Mouse (Mus musculus): ENCODE measurements around the gene Gm29133.

The Gm29133 gene

DNA sequence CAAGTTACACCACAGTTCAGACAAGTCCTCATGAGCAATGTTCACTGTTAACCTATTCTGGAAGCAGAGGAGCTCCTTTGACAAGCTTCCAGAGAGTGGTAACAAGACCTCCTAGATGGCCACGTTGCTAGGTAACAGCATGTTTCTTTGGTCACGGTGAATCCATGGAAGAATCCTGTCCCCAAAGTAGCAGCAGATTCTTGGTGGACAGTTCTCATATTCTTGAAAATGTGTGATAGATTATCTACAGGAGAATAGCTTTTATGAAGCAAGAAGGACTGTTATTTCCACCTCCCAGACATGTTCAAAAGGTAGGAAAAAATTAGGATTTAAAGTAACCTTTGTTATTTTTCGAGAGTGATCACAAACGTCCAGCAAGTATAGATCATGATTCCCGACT is at the start of gene Gm29133:
Gm29133 (plus strand) TSS at position 301 of the 400 bp plus-strand sequence.
- in situ Hi-C loops (cut with MboI; ENCODE audit: low pct_unique_long_range_greater_than_20kb in 1 of 2, low sequenced_read_pairs in 2 of 2, unreplicated experiment in 1 of 2): no loop called here

DNA sequence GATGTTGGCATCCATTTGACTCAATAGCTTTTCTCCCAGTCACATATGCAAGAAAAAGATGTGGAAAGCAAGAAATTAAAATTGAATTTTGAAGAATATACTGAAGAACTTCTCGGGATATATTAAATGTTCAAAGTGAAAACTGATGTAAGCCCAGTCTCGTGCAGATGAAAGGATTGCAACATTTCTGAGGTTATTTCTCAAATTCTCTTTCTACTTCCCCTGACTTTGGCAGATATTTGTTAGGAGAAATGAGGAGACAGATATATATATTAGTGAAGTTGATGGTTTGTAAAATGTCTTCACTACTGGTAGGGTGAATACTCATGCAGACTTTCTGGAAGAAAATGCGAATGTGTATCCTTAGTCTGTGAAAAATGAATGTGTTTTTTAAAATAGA is 48.9 kb upstream of the Gm29133 start:
- in situ Hi-C loops (cut with MboI; ENCODE audit: low pct_unique_long_range_greater_than_20kb in 1 of 2, low sequenced_read_pairs in 2 of 2, unreplicated experiment in 1 of 2): no loop called here

DNA sequence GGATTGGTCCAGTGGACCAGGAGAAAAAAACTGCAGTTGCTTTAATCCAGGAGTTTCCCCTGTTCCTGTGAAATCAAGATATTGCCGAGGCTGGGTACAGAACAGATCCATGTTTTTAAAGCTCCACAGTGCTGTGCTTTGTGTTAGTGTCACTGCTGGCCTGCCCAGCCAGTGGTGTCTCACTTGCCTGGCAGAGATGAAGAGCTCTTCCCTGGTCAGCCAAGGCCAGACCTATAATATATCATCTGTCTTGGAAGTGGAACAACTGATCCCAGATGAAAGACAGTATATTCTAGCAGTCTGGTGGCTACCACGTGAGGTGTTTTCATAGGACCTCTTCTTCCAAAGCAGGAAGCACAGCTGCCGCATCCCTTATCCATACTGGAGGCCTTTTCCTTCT is 46.7 kb upstream of the Gm29133 start:
- in situ Hi-C loops (cut with MboI; ENCODE audit: low pct_unique_long_range_greater_than_20kb in 1 of 2, low sequenced_read_pairs in 2 of 2, unreplicated experiment in 1 of 2): loop anchor here in 1 of 2 experiments (25.0 kb wide), 1 partner anchor 489 kb away; no protein-coding TSS in a partner anchor

DNA sequence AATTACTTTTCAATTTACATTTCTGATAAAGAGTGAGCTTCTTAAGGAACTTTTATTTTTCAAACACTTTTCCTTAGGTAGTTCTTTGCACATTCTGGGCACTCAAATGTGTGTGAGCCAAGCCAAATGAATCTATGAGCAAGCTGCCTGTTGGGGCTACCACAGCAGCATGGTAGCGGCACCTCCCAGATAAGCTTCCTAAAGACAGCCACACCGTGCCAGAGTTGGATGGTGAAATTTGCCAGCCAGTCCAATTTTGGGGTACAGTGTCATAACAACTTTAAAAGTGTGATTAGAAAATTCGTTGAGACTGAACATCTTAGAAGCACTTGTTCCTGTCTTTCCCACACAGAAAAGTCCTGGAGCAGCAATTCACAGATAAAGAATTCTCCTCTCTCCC is 41.5 kb upstream of the Gm29133 start:
- in situ Hi-C loops (cut with MboI; ENCODE audit: low pct_unique_long_range_greater_than_20kb in 1 of 2, low sequenced_read_pairs in 2 of 2, unreplicated experiment in 1 of 2): loop anchor here in 1 of 2 experiments (25.0 kb wide), 1 partner anchor 494 kb away; no protein-coding TSS in a partner anchor

DNA sequence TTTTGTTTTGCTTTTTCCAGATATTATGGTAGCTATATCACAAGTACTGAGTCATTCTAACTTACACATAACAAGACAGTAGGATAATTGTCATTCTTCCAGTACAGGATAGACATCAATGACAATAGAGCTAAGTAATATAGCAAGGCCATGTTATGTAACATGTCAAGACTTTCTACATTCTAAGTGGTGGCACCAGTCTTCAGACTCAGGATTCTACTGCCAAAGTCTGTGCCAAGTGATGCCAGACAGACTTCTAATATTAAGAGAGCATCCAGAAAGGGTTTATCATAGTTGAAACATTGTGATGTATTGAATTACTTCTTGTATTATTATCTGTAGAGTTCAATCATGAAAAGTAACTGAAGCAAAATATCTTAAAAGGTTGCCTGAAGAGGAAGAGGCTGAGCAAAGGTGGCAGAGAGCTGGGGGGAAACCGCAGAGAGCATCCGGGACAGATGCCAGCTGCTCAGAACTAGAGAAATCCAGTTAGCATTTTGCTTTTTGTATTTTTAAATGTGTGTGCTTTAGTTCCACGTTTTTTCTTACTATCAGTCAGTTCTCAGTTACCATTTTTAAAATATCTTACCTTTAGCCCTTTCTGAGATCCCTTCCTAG is 34.2 kb upstream of the Gm29133 start:
- in situ Hi-C loops (cut with MboI; ENCODE audit: low pct_unique_long_range_greater_than_20kb in 1 of 2, low sequenced_read_pairs in 2 of 2, unreplicated experiment in 1 of 2): loop anchor here in 1 of 2 experiments (10.0 to 25.0 kb wide), 2 partner anchors 139 to 501 kb away; no protein-coding TSS in a partner anchor

DNA sequence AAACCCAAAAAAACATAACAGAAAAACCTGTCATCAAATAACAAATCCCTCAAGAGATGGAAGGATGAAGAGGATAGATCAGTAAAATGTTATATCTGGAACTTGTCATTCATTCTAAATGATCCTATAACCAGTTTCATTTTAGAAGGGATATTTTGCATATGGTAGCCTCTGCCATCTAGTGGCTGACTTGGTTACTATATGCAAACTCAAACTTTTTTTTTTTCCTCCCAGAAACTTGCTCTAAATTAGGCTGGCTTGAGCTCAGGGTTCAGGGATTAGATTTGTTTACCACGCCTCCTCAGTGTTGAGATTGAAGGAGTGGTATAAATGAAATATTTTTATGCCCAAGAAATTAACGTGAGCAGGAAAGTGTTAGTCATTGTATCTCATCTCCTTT is 27.3 kb upstream of the Gm29133 start:
- in situ Hi-C loops (cut with MboI; ENCODE audit: low pct_unique_long_range_greater_than_20kb in 1 of 2, low sequenced_read_pairs in 2 of 2, unreplicated experiment in 1 of 2): loop anchor here in 1 of 2 experiments (25.0 kb wide), 1 partner anchor 508 kb away; no protein-coding TSS in a partner anchor

DNA sequence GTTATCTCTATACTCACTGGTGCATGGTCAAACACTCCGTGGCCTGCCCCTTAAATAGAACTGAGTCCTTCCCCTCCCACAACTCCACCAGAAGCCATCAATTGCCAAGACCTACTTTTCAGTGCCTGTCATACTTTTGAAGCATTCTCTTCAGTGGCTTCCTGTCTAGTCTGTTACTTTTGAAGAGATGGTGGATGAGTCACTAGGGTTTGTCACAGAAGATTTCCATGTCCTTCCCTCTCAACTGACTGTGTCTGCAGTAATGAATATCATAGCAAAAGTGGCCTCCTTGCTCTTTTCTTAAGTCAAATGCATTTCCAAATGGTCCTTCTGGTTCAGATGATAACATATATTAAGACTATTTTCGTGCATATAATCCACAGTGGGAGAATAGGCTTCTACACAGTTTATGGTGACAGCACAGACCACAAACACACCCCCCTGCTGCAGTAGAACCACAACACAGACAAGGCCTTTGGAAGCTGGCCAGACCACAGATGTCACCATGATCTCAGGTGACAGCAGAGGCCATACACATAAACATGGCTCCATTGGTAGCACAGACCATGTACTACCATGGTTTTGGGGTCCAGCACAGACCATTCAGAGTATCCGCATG is 16.9 kb upstream of the Gm29133 start:
- in situ Hi-C loops (cut with MboI; ENCODE audit: low pct_unique_long_range_greater_than_20kb in 1 of 2, low sequenced_read_pairs in 2 of 2, unreplicated experiment in 1 of 2): no loop called here

DNA sequence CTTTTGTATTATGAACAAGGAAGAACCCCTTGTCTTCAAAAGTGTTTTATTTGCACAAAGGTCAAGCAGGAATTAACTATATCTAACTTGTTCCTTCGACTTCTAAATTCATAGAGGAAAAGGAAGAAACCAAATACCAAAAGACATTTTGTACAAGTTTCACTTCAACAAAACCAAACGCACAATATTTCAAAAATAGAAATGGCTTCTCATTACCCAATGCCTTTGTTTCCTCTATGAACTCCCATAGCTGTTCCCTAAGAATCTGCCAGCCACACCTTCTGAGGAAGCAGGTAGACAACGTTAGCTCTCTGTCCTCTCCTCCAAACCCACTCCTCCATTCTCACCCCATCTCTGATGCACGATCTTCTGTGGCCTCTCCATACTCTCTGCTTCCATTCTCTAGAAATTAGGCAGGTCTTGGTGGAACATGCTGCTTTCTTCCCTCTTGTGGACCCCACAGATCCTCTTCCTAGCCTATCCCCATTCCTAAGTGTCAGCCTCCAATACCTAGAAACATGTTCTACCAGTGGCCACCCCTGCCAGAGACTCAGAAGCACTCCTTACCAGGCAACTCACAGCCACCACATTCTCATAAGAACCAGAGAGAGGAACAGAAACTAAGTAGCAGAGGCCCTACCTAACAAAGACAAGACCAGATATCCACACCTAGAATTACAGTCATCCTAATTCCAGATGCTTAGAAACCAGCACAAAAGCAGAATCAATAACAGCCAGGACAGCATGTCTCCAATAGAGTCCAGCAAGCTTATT is 4.1 kb upstream of the Gm29133 start:
- in situ Hi-C loops (cut with MboI; ENCODE audit: low pct_unique_long_range_greater_than_20kb in 1 of 2, low sequenced_read_pairs in 2 of 2, unreplicated experiment in 1 of 2): no loop called here

DNA sequence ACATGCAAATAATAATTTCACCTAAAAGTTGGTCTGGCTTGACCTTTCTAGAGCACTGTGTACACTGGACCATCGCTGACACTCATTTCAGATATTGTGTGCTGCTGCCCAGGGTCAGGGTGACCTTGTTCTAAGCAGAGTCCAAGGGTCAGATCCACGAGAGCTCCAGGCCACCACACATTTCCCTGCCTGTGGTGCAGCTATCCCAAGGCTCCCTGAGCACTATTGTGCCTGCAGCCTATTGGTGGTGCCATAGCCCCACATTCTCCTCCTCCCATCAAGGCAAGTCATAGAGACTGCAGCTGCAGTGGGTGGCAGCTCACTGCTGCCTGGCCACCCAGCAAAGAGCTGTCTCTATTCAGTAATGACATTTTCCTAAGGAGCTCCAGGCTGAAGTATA is 2.7 kb upstream of the Gm29133 start:
- in situ Hi-C loops (cut with MboI; ENCODE audit: low pct_unique_long_range_greater_than_20kb in 1 of 2, low sequenced_read_pairs in 2 of 2, unreplicated experiment in 1 of 2): no loop called here

DNA sequence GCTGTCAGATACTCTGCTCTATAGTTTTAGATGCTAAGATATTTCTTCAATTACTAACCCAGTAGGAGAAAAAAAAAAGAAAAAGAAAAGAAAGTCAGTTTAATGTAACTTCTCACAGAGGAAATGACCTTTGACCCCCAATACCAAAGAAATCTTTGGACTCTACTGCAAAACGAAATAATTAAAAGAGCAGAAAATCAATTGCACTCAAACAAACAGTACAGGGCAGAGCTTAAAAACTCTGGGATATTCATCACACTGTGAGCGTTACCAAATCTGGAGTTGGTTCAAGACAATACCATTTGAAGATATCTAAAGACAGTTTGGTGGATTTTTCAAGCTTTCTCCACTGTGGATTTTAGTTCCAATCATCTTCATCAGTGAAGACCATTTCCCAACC is 15.4 kb downstream of the Gm29133 start:
- in situ Hi-C loops (cut with MboI; ENCODE audit: low pct_unique_long_range_greater_than_20kb in 1 of 2, low sequenced_read_pairs in 2 of 2, unreplicated experiment in 1 of 2): no loop called here

DNA sequence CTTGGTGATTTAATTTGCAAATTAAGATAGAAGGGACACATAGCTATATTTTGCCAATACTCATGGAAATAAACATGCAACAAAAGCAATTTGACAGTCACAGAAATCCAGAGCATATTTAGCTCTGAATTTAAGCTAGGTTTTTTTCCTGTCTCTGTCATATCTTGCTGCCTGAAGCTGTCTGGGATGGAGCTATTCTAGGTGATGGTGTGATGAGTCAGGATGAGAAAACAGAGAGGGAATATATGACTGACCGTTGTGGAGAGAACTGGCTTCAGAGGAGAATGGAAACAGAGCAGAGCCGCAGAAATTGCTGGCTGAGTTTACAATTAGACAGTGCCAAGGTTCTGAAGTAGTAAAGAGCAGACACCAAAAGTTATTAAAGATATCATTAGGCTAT is 26.3 kb downstream of the Gm29133 start:
- in situ Hi-C loops (cut with MboI; ENCODE audit: low pct_unique_long_range_greater_than_20kb in 1 of 2, low sequenced_read_pairs in 2 of 2, unreplicated experiment in 1 of 2): no loop called here

DNA sequence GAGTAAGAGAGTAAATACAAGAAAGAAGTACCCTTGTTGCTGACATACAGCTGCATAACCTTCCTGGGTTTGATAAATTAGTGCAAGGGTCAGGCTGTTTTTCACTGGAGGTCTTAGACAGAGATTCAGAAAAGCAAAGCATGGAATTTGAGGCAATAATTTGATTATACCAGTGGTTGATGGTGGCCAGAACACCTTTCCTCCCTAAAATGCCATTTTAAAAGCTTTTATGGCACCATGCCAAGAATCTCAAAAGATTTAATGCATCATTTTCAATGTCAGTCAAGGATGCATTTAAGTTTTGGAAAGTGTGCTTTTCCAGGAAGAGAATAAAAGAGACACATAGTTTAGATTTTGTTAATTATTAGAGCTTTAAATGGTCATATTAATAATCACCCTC is 60.0 kb downstream of the Gm29133 start:
- in situ Hi-C loops (cut with MboI; ENCODE audit: low pct_unique_long_range_greater_than_20kb in 1 of 2, low sequenced_read_pairs in 2 of 2, unreplicated experiment in 1 of 2): no loop called here

DNA sequence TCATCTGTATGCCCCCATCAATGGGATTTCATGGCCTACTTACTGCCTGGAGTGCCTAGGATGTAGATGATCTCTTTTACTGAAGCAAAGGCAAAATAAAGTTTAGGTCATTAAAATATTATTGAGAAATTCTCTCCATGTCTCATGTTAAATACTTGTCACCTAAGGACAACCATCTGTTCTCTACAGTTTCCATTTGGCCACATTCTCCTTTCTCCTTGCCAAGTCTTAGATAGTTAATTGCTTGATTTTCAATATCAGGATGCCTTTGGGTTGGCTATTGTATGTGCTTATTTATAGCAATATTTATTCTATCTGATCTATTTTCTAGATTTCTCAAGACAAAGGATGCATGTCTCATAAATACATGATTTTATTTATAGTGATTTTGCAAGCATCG is 75.9 kb downstream of the Gm29133 start:
- in situ Hi-C loops (cut with MboI; ENCODE audit: low pct_unique_long_range_greater_than_20kb in 1 of 2, low sequenced_read_pairs in 2 of 2, unreplicated experiment in 1 of 2): no loop called here

DNA sequence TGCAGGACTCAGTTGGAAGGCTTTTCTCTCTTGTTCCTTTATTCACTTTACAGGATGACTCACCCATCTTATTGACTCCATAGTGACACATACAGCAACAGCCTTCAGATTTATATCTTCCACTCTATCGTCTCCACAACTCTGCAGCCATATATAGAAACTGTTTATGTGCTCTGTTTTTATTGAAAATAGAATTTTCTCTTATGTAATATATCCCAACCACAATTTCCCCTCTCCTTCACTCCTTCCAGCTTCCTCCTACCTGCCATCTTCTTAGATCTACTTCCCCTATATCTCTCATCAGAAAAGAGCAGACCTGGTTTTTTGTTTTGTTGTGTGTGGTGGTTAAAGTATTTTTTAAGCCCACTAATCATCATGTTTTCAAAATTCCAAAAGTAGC is 76.5 kb downstream of the Gm29133 start:
- in situ Hi-C loops (cut with MboI; ENCODE audit: low pct_unique_long_range_greater_than_20kb in 1 of 2, low sequenced_read_pairs in 2 of 2, unreplicated experiment in 1 of 2): no loop called here

DNA sequence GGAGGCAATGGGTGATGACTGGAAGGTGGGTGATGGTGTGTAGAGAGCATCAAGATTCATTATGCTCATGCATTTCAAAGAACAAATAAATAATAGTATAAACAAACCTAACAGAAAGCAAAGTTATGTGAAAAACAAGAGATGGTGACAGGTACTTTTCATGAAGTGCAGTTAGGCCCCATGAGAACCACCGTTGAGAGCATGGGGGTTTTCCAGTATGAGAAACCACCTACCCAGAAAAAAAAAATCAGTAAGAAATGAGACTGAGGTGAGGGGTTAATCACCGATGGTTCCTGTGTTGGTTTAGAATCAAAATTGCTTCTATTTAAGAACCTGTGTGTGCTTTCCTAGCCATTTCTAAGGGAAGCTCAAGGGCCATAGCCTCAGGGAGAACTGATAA is 86.8 kb downstream of the Gm29133 start:
- in situ Hi-C loops (cut with MboI; ENCODE audit: low pct_unique_long_range_greater_than_20kb in 1 of 2, low sequenced_read_pairs in 2 of 2, unreplicated experiment in 1 of 2): no loop called here

DNA sequence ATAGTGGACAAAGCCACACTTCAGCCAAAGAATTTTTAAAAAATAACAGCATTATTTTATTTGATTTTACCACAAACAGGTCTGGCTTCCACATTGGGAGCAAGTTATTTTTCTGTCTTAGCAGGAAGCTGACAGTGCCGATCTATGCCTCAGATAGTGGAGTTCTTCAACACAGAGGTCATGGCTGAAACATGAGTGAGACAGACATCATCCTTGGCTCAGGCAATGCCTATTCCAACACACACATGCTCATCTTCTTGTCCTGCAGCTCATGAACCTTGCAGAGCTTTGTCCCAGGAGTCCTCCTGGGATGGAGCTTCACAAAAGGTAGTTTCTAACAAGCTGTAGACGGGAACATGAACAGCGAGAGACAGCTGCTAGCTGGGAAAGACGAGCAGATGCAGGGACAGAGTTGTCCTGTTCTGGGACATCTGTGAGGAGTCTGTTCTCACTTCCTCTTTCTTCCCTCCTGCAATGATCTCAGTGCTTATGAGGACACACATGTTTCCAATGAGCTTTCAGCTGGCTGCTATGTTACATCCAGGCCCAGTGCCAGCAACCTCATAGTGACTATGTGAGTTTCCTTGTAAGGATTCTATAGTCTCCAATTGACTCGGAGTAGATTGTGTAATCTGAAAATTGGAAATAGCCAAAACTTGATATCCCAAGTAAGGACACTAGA is 87.4 kb downstream of the Gm29133 start:
- in situ Hi-C loops (cut with MboI; ENCODE audit: low pct_unique_long_range_greater_than_20kb in 1 of 2, low sequenced_read_pairs in 2 of 2, unreplicated experiment in 1 of 2): no loop called here

All from mouse embryonic stem cell (cell line).